Mouse (Mus musculus) kidney, embryonic 16.5 days (tissue): ENCODE results near the gene Zfp692. TPM values are rescaled to one million over a fixed set of nuclear protein-coding genes. Genes with fewer than 3 reads are reported as not detected.

Experiments used
- ATAC-seq: fragments of 200-750 bp; cut with Nextera tagmentation; 2 replicates; pipeline ENCODE4 v1.8.0; 2017; ENCODE audit warnings: moderate TSS enrichment; ENCODE audit not compliant: low FRiP score, low TSS enrichment
- H3K27ac ChIP-seq: fragments of 300-500 bp; sonication (generic); 2 replicates; pipeline ENCODE4 v1.5.1; 2014; ENCODE audit warnings: low read length
- H3K27me3 ChIP-seq: fragments of 300-500 bp; sonication (generic); 2 replicates; pipeline ENCODE4 v1.6.1; 2014; ENCODE audit warnings: low read length, control low read depth, mixed read lengths; ENCODE audit not compliant: insufficient read depth
- H3K36me3 ChIP-seq: fragments of 300-500 bp; sonication (generic); 2 replicates; pipeline ENCODE4 v1.6.1; 2014; ENCODE audit warnings: low read length, control low read depth, mixed read lengths; ENCODE audit not compliant: insufficient read depth
- H3K4me1 ChIP-seq: fragments of 300-500 bp; sonication (generic); 2 replicates; pipeline ENCODE4 v1.6.1; 2014; ENCODE audit warnings: low read length, control low read depth, mixed read lengths; ENCODE audit not compliant: insufficient read depth
- H3K4me2 ChIP-seq: fragments of 300-500 bp; sonication (generic); replicated peaks from 2 replicates; pipeline ENCODE4 v1.6.1; 2014; ENCODE audit warnings: low read depth, low read length
- H3K4me3 ChIP-seq: fragments of 300-500 bp; sonication (generic); 2 replicates; pipeline ENCODE4 v1.5.1; 2014; ENCODE audit warnings: mild to moderate bottlenecking, low read length
- H3K9ac ChIP-seq: fragments of 300-500 bp; sonication (generic); replicated peaks from 2 replicates; pipeline ENCODE4 v1.6.1; 2014; ENCODE audit warnings: low read length
- H3K9me3 ChIP-seq: fragments of 300-500 bp; sonication (generic); 2 replicates; pipeline ENCODE4 v1.6.1; 2016; ENCODE audit warnings: low read length, control low read depth
- WGBS: fragments of 180-500 bp; shearing (Covaris S2); extraction: QIAGEN DNeasy Blood & Tissue Kit; methylation state at CpG from one replicate; pipeline ENCODE4 v1.1.7; 2014; 5-methylcytosine and 5-hydroxymethylcytosine counted together
- polyA plus RNA-seq: library from polyadenylated mRNA; unstranded; fragments of >200 nt; fragmentation: Nextera tagmentation; extraction: Ambion mirVana; gene quantifications from 2 replicates; pipeline ENCODE4 v1.2.1, GENCODE M21; 2015

Gene Zfp692
- polyA plus RNA-seq, 1 experiment from 2014 or later: 30.1 TPM

- H3K4me1 ChIP-seq: no peaks in the 10 kb centered on the region
- no peaks in the 10 kb centered on the region for H3K9me3 ChIP-seq
- no peak for ATAC-seq
- H3K27me3 ChIP-seq: no peaks in the 10 kb centered on the region
- H3K9ac ChIP-seq: no peak overlapping the region
- WGBS: 86% methylated on average over 13 of the region's 13 CpGs
- H3K4me3 ChIP-seq: no peak overlapping the region
- H3K36me3 ChIP-seq: no peaks in the 10 kb centered on the region
- H3K4me2 ChIP-seq: no peak overlapping the region
- H3K27ac ChIP-seq: no peak overlapping the region
Measured at GRCm38 (mm10) chr11:58281970-58282496, 24.8 kb upstream of the Zfp692 start.

- Histone ChIP-seq H3K4me2 (no peak overlapping the region), H3K9ac (no peak overlapping the region), H3K36me3 (no peaks in the 10 kb centered on the region), H3K27me3 (no peaks in the 10 kb centered on the region), H3K9me3 (no peaks in the 10 kb centered on the region), H3K4me1 (no peaks in the 10 kb centered on the region), H3K4me3 (no peak overlapping the region), H3K27ac (no peak overlapping the region)
- 82% methylated on average over 5 of the region's 5 CpGs for WGBS
- ATAC-seq: no peak
Measured at GRCm38 (mm10) chr11:58282518-58282917, 24.4 kb upstream of the Zfp692 start.

- no peaks in the 10 kb centered on the region for H3K9me3 ChIP-seq
- H3K4me1 ChIP-seq: no peaks in the 10 kb centered on the region
- no peak overlapping the region for H3K27ac ChIP-seq
- no peak overlapping the region for H3K4me3 ChIP-seq
- H3K4me2 ChIP-seq: no peak overlapping the region
- WGBS: 77% methylated on average over 9 of the region's 9 CpGs
- no peak overlapping the region for H3K9ac ChIP-seq
- no peak for ATAC-seq
- no peaks in the 10 kb centered on the region for H3K36me3 ChIP-seq
- no peaks in the 10 kb centered on the region for H3K27me3 ChIP-seq
Measured at GRCm38 (mm10) chr11:58289992-58290682, 16.7 kb upstream of the Zfp692 start.

GRCm38 (mm10) chr11:58290812-58291211 is 16.1 kb upstream of the Zfp692 start:
- Histone ChIP-seq H3K9me3 (0 out of 2 replicates have a peak, but pooled peaks cover 2% of the 10 kb centered on the region), H3K27me3 (no peaks in the 10 kb centered on the region), H3K27ac (no peak overlapping the region), H3K4me3 (no peak overlapping the region), H3K9ac (no peak overlapping the region), H3K4me1 (no peaks in the 10 kb centered on the region), H3K36me3 (no peaks in the 10 kb centered on the region), H3K4me2 (no peak overlapping the region)
- 88% methylated on average over 4 of the region's 4 CpGs for WGBS
- no peak for ATAC-seq

GRCm38 (mm10) chr11:58292791-58293190 is 14.1 kb upstream of the Zfp692 start:
- H3K27me3 ChIP-seq: no peaks in the 10 kb centered on the region
- no peaks in the 10 kb centered on the region for H3K36me3 ChIP-seq
- H3K9me3 ChIP-seq: 0 out of 2 replicates have a peak, but pooled peaks cover 2% of the 10 kb centered on the region
- no peak overlapping the region for H3K4me3 ChIP-seq
- no peaks in the 10 kb centered on the region for H3K4me1 ChIP-seq
- H3K9ac ChIP-seq: no peak overlapping the region
- no peak for ATAC-seq
- no peak overlapping the region for H3K4me2 ChIP-seq
- H3K27ac ChIP-seq: no peak overlapping the region
- 60% methylated on average over 4 of the region's 4 CpGs for WGBS

GRCm38 (mm10) chr11:58297396-58297795 is 9.5 kb upstream of the Zfp692 start:
- H3K36me3 ChIP-seq: no peaks in the 10 kb centered on the region
- no peak overlapping the region for H3K9ac ChIP-seq
- WGBS: 49% methylated on average over 6 of the region's 6 CpGs
- H3K4me3 ChIP-seq: no peak overlapping the region
- ATAC-seq: no peak
- H3K27me3 ChIP-seq: no peaks in the 10 kb centered on the region
- no peak overlapping the region for H3K27ac ChIP-seq
- no peak overlapping the region for H3K4me2 ChIP-seq
- H3K4me1 ChIP-seq: 0 out of 2 replicates have a peak, but pooled peaks cover 3% of the 10 kb centered on the region
- H3K9me3 ChIP-seq: 0 out of 2 replicates have a peak, but pooled peaks cover 2% of the 10 kb centered on the region

GRCm38 (mm10) chr11:58301057-58301456 is 5.8 kb upstream of the Zfp692 start:
- H3K4me1 ChIP-seq: peaks cover 7% of the 10 kb centered on the region
- H3K36me3 ChIP-seq: no peaks in the 10 kb centered on the region
- WGBS: 14% methylated on average over 13 of the region's 13 CpGs
- ATAC-seq: no peak
- peak overlapping the region; percentile 13; the same call in 1 of the 2 replicates for H3K27ac ChIP-seq
- H3K9ac ChIP-seq: no peak overlapping the region; the same call in 1 of the 2 replicates
- peak overlapping the region; percentile 33 for H3K4me3 ChIP-seq
- peak overlapping the region; percentile 67 for H3K4me2 ChIP-seq
- H3K27me3 ChIP-seq: no peaks in the 10 kb centered on the region
- H3K9me3 ChIP-seq: no peaks in the 10 kb centered on the region

- under 1% methylated on average over 36 of the region's 36 CpGs for WGBS
- Histone ChIP-seq H3K9me3 (no peaks in the 10 kb centered on the region), H3K4me2 (peak overlapping the region; percentile 67), H3K36me3 (no peaks in the 10 kb centered on the region), H3K27ac (peak overlapping the region; percentile 96), H3K9ac (peak overlapping the region; percentile 76), H3K27me3 (no peaks in the 10 kb centered on the region), H3K4me1 (peaks cover 13% of the 10 kb centered on the region), H3K4me3 (peak overlapping the region; percentile 67)
- peak; percentile 93 for ATAC-seq
Measured at GRCm38 (mm10) chr11:58301837-58302754, 4.8 kb upstream of the Zfp692 start.

- peak; percentile 72 for ATAC-seq
- peak overlapping the region; percentile 76 for H3K9ac ChIP-seq
Measured at GRCm38 (mm10) chr11:58302774-58303445, 4.0 kb upstream of the Zfp692 start.

More at GRCm38 (mm10) chr11:58302774-58303445, 4.0 kb upstream of the Zfp692 start:
- no peaks in the 10 kb centered on the region for H3K27me3 ChIP-seq
- H3K36me3 ChIP-seq: no peaks in the 10 kb centered on the region
- H3K27ac ChIP-seq: peak overlapping the region; percentile 96
- peak overlapping the region; percentile 67 for H3K4me2 ChIP-seq
- H3K4me1 ChIP-seq: peaks cover 14% of the 10 kb centered on the region
- H3K4me3 ChIP-seq: peak overlapping the region; percentile 67
- H3K9me3 ChIP-seq: no peaks in the 10 kb centered on the region
- WGBS: under 1% methylated on average over 26 of the region's 26 CpGs
